In genomic region chr9:60492275-60492974, GRCm38 (mm10) we compare ENCODE assay signal across 20 mouse cellular contexts. TPM values are rescaled to one million over a fixed set of nuclear protein-coding genes. Genes with fewer than 3 reads are reported as not detected.
DNase-seq lines count a peak whose midpoint lies in the region; ATAC-seq and TF ChIP-seq lines count a peak whose summit lies in the region.
"Had no signal": no experiment of that assay in that cellular context is flagged by ENCODE, and none has a peak within 500 bp of the region (broad histone marks: within the 10 kb centered on the region; RNA-seq: fewer than 3 reads in every experiment).

No protein-coding gene starts in this region.

- no peak overlapping the region for H3K4me2 ChIP-seq in liver, postnatal 0 days (ENCODE audit: low read depth, low read length)
- H3K4me2 ChIP-seq in embryonic facial prominence, embryonic 12.5 days (replicated peaks) = peak overlapping the region; percentile 9; the same call in 1 of the 2 replicates
- peak overlapping the region; percentile 26 for H3K4me2 ChIP-seq in limb, embryonic 12.5 days
- H3K4me2 ChIP-seq: forebrain, embryonic 12.5 days; liver, embryonic 11.5 days; lung, embryonic 14.5 days; midbrain, embryonic 13.5 days had no signal

- no peak for ATAC-seq in liver, postnatal 0 days
- ATAC-seq in embryonic facial prominence, embryonic 12.5 days (ENCODE audit: insufficient number of reproducible peaks, insufficient read depth, low FRiP score, low TSS enrichment) = no peak
- ATAC-seq in limb, embryonic 12.5 days (ENCODE audit: insufficient number of reproducible peaks, insufficient read depth, low FRiP score, low TSS enrichment, low read depth) = no peak
- ATAC-seq: hindbrain, postnatal 0 days; midbrain, embryonic 13.5 days had no signal

- no peak overlapping the region for H3K27ac ChIP-seq in liver, adult 2 months (replicated peaks; ENCODE audit: insufficient read depth, low read depth, low read length)
- H3K27ac ChIP-seq in liver, postnatal 0 days (ENCODE audit: low read depth) = no peak overlapping the region
- no peak overlapping the region for H3K27ac ChIP-seq in embryonic facial prominence, embryonic 12.5 days
- H3K27ac ChIP-seq in limb, embryonic 12.5 days = 0 out of 2 replicates have a peak overlapping the region, but pooled peaks have one; percentile 4
- H3K27ac ChIP-seq in heart, adult 2 months = no peak overlapping the region
- H3K27ac ChIP-seq: forebrain, embryonic 12.5 days; hindbrain, postnatal 0 days; left cerebral cortex, adult 2 months; macrophage; midbrain, embryonic 13.5 days had no signal

- TF ChIP-seq EP300 in liver, postnatal 0 days (IDR thresholded peaks at IDR 0.05; ENCODE audit: low read depth) = no peak
- no peak for TF ChIP-seq EP300 in heart, adult 2 months (IDR thresholded peaks at IDR 0.05; ENCODE audit: insufficient read depth, low read depth, low read length)

- WGBS in liver, adult 2 months = 77% methylated on average over 16 of the region's 16 CpGs
- WGBS in liver, postnatal 0 days (ENCODE audit: insufficient replicate concordance) = 55% methylated on average over 16 of the region's 16 CpGs
- 60% methylated on average over 16 of the region's 16 CpGs for whole genome bisulfite sequencing in embryonic facial prominence, embryonic 12.5 days
- 18% methylated on average over 16 of the region's 16 CpGs for WGBS in limb, embryonic 12.5 days
- WGBS in heart, adult 2 months = 69% methylated on average over 16 of the region's 16 CpGs

- DNase-seq in liver, adult 2 months (ENCODE audit: extremely low read depth, low read depth, low spot score) = peak; percentile 10
- no peak for DNase-seq in liver, postnatal 0 days
- DNase-seq in ovary, adult 18-20 months (ENCODE audit: low spot score) = no peak
- DNase-seq in heart, adult 2 months = no peak
- DNase-seq in cerebellum, postnatal 36 days = no peak
- DNase-seq: adrenal gland, adult 8-10 months; cerebellum, adult 11-12 months; heart, postnatal 4 days; kidney, adult 8-10 months; lung, embryonic 14.5 days; retina, postnatal 1 day; right cerebral cortex, postnatal 4 days had no signal

- no peak overlapping the region for H3K9ac ChIP-seq in liver, adult 2 months (ENCODE audit: low read depth, low read length)
- no peak overlapping the region for H3K9ac ChIP-seq in liver, postnatal 0 days (replicated peaks)
- no peak overlapping the region for H3K9ac ChIP-seq in embryonic facial prominence, embryonic 12.5 days
- no peak overlapping the region for H3K9ac ChIP-seq in limb, embryonic 12.5 days (replicated peaks)
- H3K9ac ChIP-seq in heart, adult 2 months (ENCODE audit: low read depth, low read length) = no peak overlapping the region
- H3K9ac ChIP-seq: forebrain, embryonic 12.5 days; lung, embryonic 14.5 days; midbrain, embryonic 13.5 days had no signal

- TF ChIP-seq CTCF in liver, adult 2 months (IDR thresholded peaks at IDR 0.05; ENCODE audit: low read depth, low read length) = no peak
- TF ChIP-seq CTCF in liver, postnatal 0 days (IDR thresholded peaks at IDR 0.05; ENCODE audit: low read depth) = no peak
- TF ChIP-seq CTCF in heart, adult 2 months (IDR thresholded peaks at IDR 0.05) = no peak

- H3K36me3 ChIP-seq in liver, adult 2 months (ENCODE audit: control insufficient read depth, insufficient read depth, low read length) = no peaks in the 10 kb centered on the region
- no peaks in the 10 kb centered on the region for H3K36me3 ChIP-seq in liver, postnatal 0 days (replicated peaks; ENCODE audit: insufficient read depth, low read length)
- H3K36me3 ChIP-seq in embryonic facial prominence, embryonic 12.5 days = no peaks in the 10 kb centered on the region
- H3K36me3 ChIP-seq in limb, embryonic 12.5 days = no peaks in the 10 kb centered on the region
- no peaks in the 10 kb centered on the region for H3K36me3 ChIP-seq in heart, adult 2 months (ENCODE audit: control insufficient read depth, insufficient read depth, low read length)
- H3K36me3 ChIP-seq: forebrain, embryonic 12.5 days; midbrain, embryonic 13.5 days had no signal

- H3K4me3 ChIP-seq in liver, adult 2 months (ENCODE audit: insufficient read depth, low read depth, low read length) = no peak overlapping the region
- H3K4me3 ChIP-seq in liver, postnatal 0 days (ENCODE audit: low read depth, low read length) = no peak overlapping the region
- no peak overlapping the region for H3K4me3 ChIP-seq in embryonic facial prominence, embryonic 12.5 days
- H3K4me3 ChIP-seq in limb, embryonic 12.5 days (replicated peaks) = no peak overlapping the region
- H3K4me3 ChIP-seq in heart, adult 2 months = no peak overlapping the region
- H3K4me3 ChIP-seq: forebrain, embryonic 12.5 days; left cerebral cortex, adult 2 months; midbrain, embryonic 13.5 days had no signal

- no peaks in the 10 kb centered on the region for H3K79me2 ChIP-seq in liver, adult 2 months (ENCODE audit: control insufficient read depth, insufficient read depth, low read length)
- no peaks in the 10 kb centered on the region for H3K79me2 ChIP-seq in heart, adult 2 months (replicated peaks; ENCODE audit: control insufficient read depth, insufficient read depth, low read length)

- no peaks in the 10 kb centered on the region; the same call in 1 of the 2 replicates for H3K27me3 ChIP-seq in liver, adult 2 months (ENCODE audit: control insufficient read depth, insufficient read depth, low read length)
- no peaks in the 10 kb centered on the region for H3K27me3 ChIP-seq in liver, postnatal 0 days (ENCODE audit: insufficient read depth, low read length)
- H3K27me3 ChIP-seq in embryonic facial prominence, embryonic 12.5 days = 0 out of 2 replicates have a peak, but pooled peaks cover 3% of the 10 kb centered on the region
- peaks cover 20% of the 10 kb centered on the region for H3K27me3 ChIP-seq in limb, embryonic 12.5 days
- no peaks in the 10 kb centered on the region for H3K27me3 ChIP-seq in heart, adult 2 months (ENCODE audit: control insufficient read depth, insufficient read depth, low read length)
- H3K27me3 ChIP-seq: forebrain, embryonic 12.5 days; midbrain, embryonic 13.5 days had no signal

- no peak for TF ChIP-seq POLR2A in liver, adult 2 months (IDR thresholded peaks at IDR 0.05; ENCODE audit: extremely low read depth, insufficient read depth, low read length)
- no peak for TF ChIP-seq POLR2A in heart, adult 2 months (IDR thresholded peaks at IDR 0.05; ENCODE audit: insufficient read depth, low read depth, low read length)

- intact Hi-C loops in heart, adult 2 months (cut with DNase I) = no loop called here

- H3K4me1 ChIP-seq in liver, adult 2 months (ENCODE audit: control insufficient read depth, insufficient read depth, low read length) = no peaks in the 10 kb centered on the region
- no peaks in the 10 kb centered on the region for H3K4me1 ChIP-seq in liver, postnatal 0 days (ENCODE audit: insufficient read depth)
- peaks cover 18% of the 10 kb centered on the region; the same call in 1 of the 2 replicates for H3K4me1 ChIP-seq in embryonic facial prominence, embryonic 12.5 days
- H3K4me1 ChIP-seq in limb, embryonic 12.5 days (replicated peaks) = peaks cover 47% of the 10 kb centered on the region
- no peaks in the 10 kb centered on the region for H3K4me1 ChIP-seq in heart, adult 2 months (ENCODE audit: control insufficient read depth, insufficient read depth, low read length)
- H3K4me1 ChIP-seq: forebrain, embryonic 12.5 days; midbrain, embryonic 13.5 days had no signal

- no peaks in the 10 kb centered on the region for H3K9me3 ChIP-seq in liver, postnatal 0 days (ENCODE audit: low read length)
- no peaks in the 10 kb centered on the region for H3K9me3 ChIP-seq in embryonic facial prominence, embryonic 12.5 days
- no peaks in the 10 kb centered on the region for H3K9me3 ChIP-seq in limb, embryonic 12.5 days
- H3K9me3 ChIP-seq: forebrain, embryonic 12.5 days; midbrain, embryonic 13.5 days had no signal

RNA-seq across cellular contexts. Expression of gene Thsd4, which starts 29.4 kb away (rescaled TPM):
- 0.92 and 1.1 TPM in 2 replicates for total RNA-seq in liver, adult 2 months (2014; rRNA removed)
- 0.70 and 0.93 TPM in 2 replicates for polyA plus RNA-seq in liver, adult 2 months (2012; rRNA removed)
- polyA plus RNA-seq in liver, postnatal 0 days (2015; fragmentation: Nextera tagmentation; extraction: Ambion mirVana) = 0.56 and 0.70 TPM in 2 replicates
- 12.3 and 13.3 TPM in 2 replicates for polyA plus RNA-seq in embryonic facial prominence, embryonic 12.5 days (2016; fragmentation: Nextera tagmentation; extraction: Ambion mirVana)
- polyA plus RNA-seq in limb, embryonic 12.5 days (2016; fragmentation: Nextera tagmentation; extraction: Ambion mirVana) = 27.0 and 27.2 TPM in 2 replicates
- total RNA-seq in heart, adult 2 months (2021) = 1 to 10 TPM; 4.3 to 5.2 TPM
- 3.5 and 5.8 TPM in 2 replicates for polyA plus RNA-seq in heart, adult 2 months (2012; rRNA removed)
- polyA plus RNA-seq: macrophage had no signal
